Mouse (Mus musculus) small intestine, adult 2 months (tissue): ENCODE results near the gene Plin5. TPM values are rescaled to one million over a fixed set of nuclear protein-coding genes. Genes with fewer than 3 reads are reported as not detected.
"Not testable (repeated sequence)": the region's sequence is repeated elsewhere in the genome, so short reads cannot be mapped to it uniquely, and the experiment has no call there.

Experiments
- H3K27ac ChIP-seq: fragments of 200-500 bp; 2 replicates; pipeline ENCODE4 v1.5.1; 2012; ENCODE audit warnings: low read depth, low read length, control low read depth, inconsistent platforms; ENCODE audit not compliant: insufficient read depth
- H3K27me3 ChIP-seq: fragments of 200-500 bp; 2 replicates; pipeline ENCODE4 v1.6.1; 2012; ENCODE audit warnings: mild to moderate bottlenecking, moderate library complexity, low read length, inconsistent platforms; ENCODE audit not compliant: control insufficient read depth, insufficient read depth
- H3K36me3 ChIP-seq: fragments of 200-500 bp; 2 replicates; pipeline ENCODE4 v1.6.1; 2012; ENCODE audit warnings: mild to moderate bottlenecking, low read length, control low read depth, inconsistent platforms; ENCODE audit not compliant: control insufficient read depth, insufficient read depth
- H3K4me1 ChIP-seq: fragments of 200-500 bp; 2 replicates; pipeline ENCODE4 v1.6.1; 2012; ENCODE audit warnings: low read length, inconsistent platforms, mixed read lengths; ENCODE audit not compliant: control insufficient read depth, insufficient read depth, insufficient read length
- H3K4me3 ChIP-seq: fragments of 200-500 bp; 2 replicates; pipeline ENCODE4 v1.5.1; 2012; ENCODE audit warnings: low read depth, mild to moderate bottlenecking, control low read depth, inconsistent platforms, low read length, moderate library complexity
- CTCF ChIP-seq: fragments of 200-500 bp; IDR thresholded peaks from 2 replicates; pipeline ENCODE4 v1.5.1; 2012; ENCODE audit warnings: low read depth, mild to moderate bottlenecking, control low read depth, inconsistent platforms, low read length, moderate library complexity, mixed read lengths; ENCODE audit not compliant: insufficient replicate concordance, insufficient read length; ENCODE audit errors: extremely low read depth
- POLR2A ChIP-seq: fragments of 200-500 bp; IDR thresholded peaks from 2 replicates; pipeline ENCODE4 v1.6.1; 2012; ENCODE audit warnings: low read depth, mild to moderate bottlenecking, control low read depth, inconsistent platforms, low read length, moderate library complexity
- WGBS: fragments of 180-500 bp; shearing (Covaris S2); methylation state at CpG from one replicate; pipeline ENCODE4 v1.1.7; 2018; 5-methylcytosine and 5-hydroxymethylcytosine counted together
- polyA plus RNA-seq: library from polyadenylated mRNA; depleted of rRNA; stranded (reverse); fragments of >200 nt; gene quantifications from 2 replicates; pipeline ENCODE4 v1.2.3, GENCODE M21; 2012

Plin5 gene
- polyA plus RNA-seq, 1 experiment = 0.05 TPM

DNA sequence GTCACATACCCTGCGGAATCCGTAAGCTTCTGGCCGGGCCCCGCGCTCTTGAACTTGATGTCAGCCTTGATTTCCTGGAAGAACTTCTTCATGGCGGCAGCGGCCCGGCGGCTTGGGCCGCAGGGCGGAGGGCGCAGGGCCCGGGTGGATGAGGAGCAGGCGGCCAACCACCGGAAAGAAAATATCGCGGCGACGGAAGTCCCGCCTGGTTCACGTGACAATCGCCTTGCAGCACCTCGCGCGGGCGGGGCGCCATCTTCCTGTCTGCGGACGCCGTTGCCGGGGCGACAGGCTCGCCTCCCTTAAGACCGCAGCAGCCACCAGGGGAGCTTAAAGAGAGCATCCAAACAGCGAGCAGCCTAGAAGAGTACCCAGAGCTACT lies 42.6 kb downstream of the Plin5 start, which contains the start of gene Ubxn6:
Gene Ubxn6 (minus strand): TSS at position 202 of the 382 bp plus-strand sequence.
- Histone ChIP-seq H3K27ac (peak within 1 kb of the TSS; percentile 99), H3K36me3 (peaks cover 30% of the 10 kb centered on the region), H3K4me1 (peaks cover 10% of the 10 kb centered on the region), H3K27me3 (no peaks in the 10 kb centered on the region), H3K4me3 (peak within 1 kb of the TSS; percentile 99)
- 1% methylated on average over 35 of the region's 35 CpGs for WGBS
- TF ChIP-seq POLR2A = peak; percentile 80
- TF ChIP-seq CTCF = peak; percentile 46; the same call in 1 of the 2 replicates

DNA sequence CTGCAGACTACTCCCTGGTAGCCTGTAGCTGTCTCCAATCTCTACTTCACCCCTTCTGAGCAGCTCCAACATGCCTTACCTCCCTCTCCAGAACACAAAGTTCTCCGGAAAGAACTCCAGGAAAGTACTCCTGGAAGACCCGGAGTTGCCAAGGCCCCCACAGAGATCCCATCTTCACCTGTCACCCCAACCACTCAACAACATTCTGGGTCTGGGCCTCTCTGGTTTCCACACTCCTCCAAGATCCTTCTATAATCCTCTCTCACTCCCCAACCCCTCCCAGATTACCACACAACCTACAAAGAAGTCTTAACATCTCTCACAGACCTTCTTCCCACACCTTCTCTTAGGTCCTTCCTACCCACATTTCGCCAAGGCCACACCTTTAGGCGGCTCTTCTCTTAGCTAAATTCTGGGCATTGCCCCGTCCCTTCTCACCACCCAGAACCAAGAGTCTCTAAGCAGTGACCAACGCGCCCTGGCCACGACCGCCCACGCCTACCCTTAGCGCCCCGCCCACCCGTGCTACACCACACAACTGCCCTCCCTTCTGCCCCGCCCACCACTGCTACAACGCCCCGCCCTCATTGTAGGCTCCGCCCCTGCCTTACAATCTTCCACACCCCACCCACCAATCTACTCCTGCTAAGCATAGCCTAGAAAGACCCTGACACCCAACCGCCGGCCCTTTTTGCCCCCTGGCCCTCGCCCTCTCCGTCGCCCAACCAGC lies 43.1 kb downstream of the Plin5 start:
- Histone ChIP-seq H3K4me3 (peak overlapping the region; percentile 99), H3K4me1 (peaks cover 10% of the 10 kb centered on the region), H3K36me3 (peaks cover 36% of the 10 kb centered on the region), H3K27ac (peak overlapping the region; percentile 99), H3K27me3 (no peaks in the 10 kb centered on the region)
- no peak for TF ChIP-seq CTCF
- 8% methylated on average over 22 of the region's 22 CpGs for WGBS

DNA sequence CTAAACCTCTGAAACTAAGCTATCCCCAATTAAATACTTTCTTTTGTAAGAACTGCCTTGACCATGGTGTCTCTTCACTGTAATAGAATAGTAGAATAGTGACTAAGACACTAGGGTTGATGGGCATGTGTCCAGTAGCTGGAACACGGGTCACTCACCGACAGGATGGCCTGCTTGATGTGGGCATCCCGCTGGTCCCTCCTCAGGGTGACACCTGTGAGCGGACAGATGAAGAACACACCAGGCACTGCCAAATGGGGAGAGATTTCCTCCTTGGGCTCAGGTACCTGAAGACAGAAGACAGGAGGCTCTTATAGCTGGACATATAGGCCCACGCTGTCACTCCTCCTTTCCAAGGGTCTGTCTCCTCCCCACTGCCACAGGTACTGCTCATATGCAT lies 45.2 kb downstream of the Plin5 start:
- WGBS = 86% methylated on average over 5 of the region's 5 CpGs
- Histone ChIP-seq H3K27me3 (no peaks in the 10 kb centered on the region), H3K27ac (no peak overlapping the region), H3K4me3 (no peak overlapping the region), H3K36me3 (peaks cover 55% of the 10 kb centered on the region), H3K4me1 (peaks cover 10% of the 10 kb centered on the region; the same call in 1 of the 2 replicates)
- TF ChIP-seq POLR2A (no peak), CTCF (no peak)

DNA sequence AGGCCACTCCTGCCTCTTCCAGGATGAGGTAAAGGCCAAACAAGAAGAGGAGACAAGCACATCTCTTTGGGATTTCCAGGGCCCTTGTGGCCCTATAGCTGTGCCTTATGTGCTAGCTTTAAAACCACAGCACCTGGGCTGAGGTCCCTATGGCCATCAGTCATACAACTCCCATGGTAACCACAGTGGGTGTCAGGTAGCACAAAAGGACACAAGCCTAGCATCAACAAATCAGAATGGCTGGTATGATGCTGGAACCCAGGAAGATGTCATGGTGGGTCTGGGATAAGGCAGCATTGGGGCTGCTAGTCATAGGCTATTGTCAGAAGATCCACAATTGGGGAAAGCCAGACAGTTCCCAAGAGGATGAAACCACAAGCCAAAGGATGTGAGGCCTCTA lies 46.3 kb downstream of the Plin5 start:
- TF ChIP-seq CTCF = no peak

GRCm38 (mm10) chr17:56069066-56069465 lies 48.3 kb downstream of the Plin5 start:
- TF ChIP-seq POLR2A (no peak), CTCF (no peak)
- peaks cover 3% of the 10 kb centered on the region; the same call in 1 of the 2 replicates for H3K4me1 ChIP-seq
- no peak overlapping the region for H3K27ac ChIP-seq
- no peak overlapping the region for H3K4me3 ChIP-seq
- H3K27me3 ChIP-seq = no peaks in the 10 kb centered on the region
- WGBS = 95% methylated on average over 14 of the region's 14 CpGs
- peaks cover 62% of the 10 kb centered on the region for H3K36me3 ChIP-seq

More for the DNA sequence above, 46.3 kb downstream of the Plin5 start:
- peaks cover 10% of the 10 kb centered on the region; the same call in 1 of the 2 replicates for H3K4me1 ChIP-seq
- H3K27me3 ChIP-seq = no peaks in the 10 kb centered on the region
- H3K27ac ChIP-seq = no peak overlapping the region
- H3K4me3 ChIP-seq = no peak overlapping the region
- H3K36me3 ChIP-seq = peaks cover 60% of the 10 kb centered on the region

GRCm38 (mm10) chr17:56066451-56066850 lies 50.9 kb downstream of the Plin5 start:
- Histone ChIP-seq H3K27me3 (no peaks in the 10 kb centered on the region), H3K36me3 (peaks cover 57% of the 10 kb centered on the region), H3K4me3 (no peak overlapping the region), H3K27ac (no peak overlapping the region), H3K4me1 (no peaks in the 10 kb centered on the region)
- TF ChIP-seq POLR2A (no peak), CTCF (no peak)

GRCm38 (mm10) chr17:56065715-56066114 lies 51.7 kb downstream of the Plin5 start:
- not testable (repeated sequence) for H3K4me1 ChIP-seq, H3K4me3 ChIP-seq, H3K27me3 ChIP-seq, H3K27ac ChIP-seq
- WGBS = 73% methylated on average over 6 of the region's 6 CpGs
- peaks cover 49% of the 10 kb centered on the region for H3K36me3 ChIP-seq
